Mouse (Mus musculus) midbrain, postnatal 0 days (tissue): ENCODE results near the gene Cntn2. TPM values are rescaled to one million over a fixed set of nuclear protein-coding genes. Genes with fewer than 3 reads are reported as not detected.

Source experiments
- ATAC-seq: fragments of 200-750 bp; cut with Nextera tagmentation; 2 replicates; pipeline ENCODE4 v1.8.0; 2017; ENCODE audit warnings: moderate number of reproducible peaks, mild to moderate bottlenecking, moderate TSS enrichment, moderate library complexity; ENCODE audit not compliant: low FRiP score
- DNase-seq: peaks from one replicate; pipeline ENCODE4 v3.0.0-alpha.2; 2015; ENCODE audit warnings: low spot score
- H3K27ac ChIP-seq: fragments of 300-500 bp; sonication (generic); 2 replicates; pipeline ENCODE4 v1.5.1; 2014; ENCODE audit warnings: low read depth, mild to moderate bottlenecking, low read length, mixed read lengths
- H3K27me3 ChIP-seq: fragments of 300-500 bp; sonication (generic); 2 replicates; pipeline ENCODE4 v1.6.1; 2014; ENCODE audit warnings: low read length, control low read depth, mixed read lengths; ENCODE audit not compliant: insufficient read depth
- H3K36me3 ChIP-seq: fragments of 300-500 bp; sonication (generic); 2 replicates; pipeline ENCODE4 v1.6.1; 2014; ENCODE audit warnings: low read length, control low read depth, mixed read lengths; ENCODE audit not compliant: insufficient read depth
- H3K4me1 ChIP-seq: fragments of 300-500 bp; sonication (generic); 2 replicates; pipeline ENCODE4 v1.6.1; 2014; ENCODE audit warnings: mild to moderate bottlenecking, control low read depth, antibody characterized with exemption, low read length, mixed read lengths; ENCODE audit not compliant: insufficient read depth
- H3K4me2 ChIP-seq: fragments of 300-500 bp; sonication (generic); 2 replicates; pipeline ENCODE4 v1.6.1; 2014; ENCODE audit warnings: low read depth, mild to moderate bottlenecking, low read length, mixed read lengths; ENCODE audit not compliant: poor library complexity, severe bottlenecking
- H3K4me3 ChIP-seq: fragments of 300-500 bp; sonication (generic); 2 replicates; pipeline ENCODE4 v1.5.1; 2014; ENCODE audit warnings: low read depth, mild to moderate bottlenecking, low read length, moderate library complexity
- H3K9ac ChIP-seq: fragments of 300-500 bp; sonication (generic); replicated peaks from 2 replicates; pipeline ENCODE4 v1.6.1; 2014; ENCODE audit warnings: mild to moderate bottlenecking, low read length, moderate library complexity, mixed read lengths; ENCODE audit not compliant: poor library complexity, severe bottlenecking
- H3K9me3 ChIP-seq: fragments of 300-500 bp; sonication (generic); 2 replicates; pipeline ENCODE4 v1.6.1; 2016; ENCODE audit warnings: low read length, control low read depth
- CTCF ChIP-seq: IDR thresholded peaks from 2 replicates; pipeline ENCODE4 v1.5.1; 2016; ENCODE audit warnings: antibody characterized with exemption, mild to moderate bottlenecking
- WGBS: fragments of 180-500 bp; shearing (Covaris S2); extraction: QIAGEN DNeasy Blood & Tissue Kit; methylation state at CpG from one replicate; pipeline ENCODE4 v1.1.7; 2014; 5-methylcytosine and 5-hydroxymethylcytosine counted together
- polyA plus RNA-seq: library from polyadenylated mRNA; unstranded; fragments of >200 nt; fragmentation: Nextera tagmentation; extraction: Ambion mirVana; gene quantifications from 2 replicates; pipeline ENCODE4 v1.2.1, GENCODE M21; 2015
- total RNA-seq: library from RNA; depleted of rRNA; stranded (reverse); fragments of >200 nt; gene quantifications from 2 replicates; pipeline ENCODE4 v1.2.3, GENCODE M21; 2014; rRNA removed

The Cntn2 gene
- total and polyA plus RNA-seq, 2 experiments from 2014 or later = 15.6 to 69.2 TPM

GRCm38 (mm10) chr1:132469519-132469918 is 73.5 kb downstream of the Cntn2 start:
- Histone ChIP-seq H3K9me3 (no peaks in the 10 kb centered on the region), H3K36me3 (peaks cover 4% of the 10 kb centered on the region), H3K4me3 (no peak overlapping the region), H3K27ac (no peak overlapping the region), H3K4me2 (no peak overlapping the region), H3K9ac (no peak overlapping the region), H3K4me1 (no peaks in the 10 kb centered on the region), H3K27me3 (no peaks in the 10 kb centered on the region)
- ATAC-seq = no peak
- 89% methylated on average over 7 of the region's 7 CpGs for WGBS
- no peak for DNase-seq
- TF ChIP-seq CTCF = peak; percentile 22; the same call in 1 of the 2 replicates

DNA sequence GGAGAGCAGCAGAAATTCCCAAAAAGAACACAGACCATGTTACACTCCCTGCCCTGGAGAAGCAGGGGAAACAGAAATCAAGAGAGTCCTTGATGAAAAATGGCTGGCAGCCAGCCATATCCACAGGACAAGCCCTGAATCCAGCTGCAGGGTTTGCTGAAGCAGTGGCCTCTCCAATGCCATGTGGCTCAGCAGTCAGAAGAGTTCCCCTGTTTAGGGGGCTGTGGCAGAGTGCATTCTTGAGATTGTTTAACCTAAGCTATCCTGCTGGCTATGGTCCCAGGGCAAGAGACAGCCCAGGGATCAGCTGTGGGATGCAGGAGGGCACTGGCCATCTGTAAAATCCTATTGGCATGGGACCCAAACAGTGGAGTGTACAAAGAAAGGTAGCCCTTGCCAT is 74.1 kb downstream of the Cntn2 start:
- peaks cover 10% of the 10 kb centered on the region for H3K36me3 ChIP-seq
- H3K9ac ChIP-seq = no peak overlapping the region
- no peak overlapping the region for H3K4me2 ChIP-seq
- no peak overlapping the region for H3K27ac ChIP-seq
- H3K27me3 ChIP-seq = no peaks in the 10 kb centered on the region
- ATAC-seq = no peak
- no peaks in the 10 kb centered on the region for H3K4me1 ChIP-seq
- H3K9me3 ChIP-seq = no peaks in the 10 kb centered on the region
- DNase-seq = no peak
- H3K4me3 ChIP-seq = no peak overlapping the region
- TF ChIP-seq CTCF = no peak

DNA sequence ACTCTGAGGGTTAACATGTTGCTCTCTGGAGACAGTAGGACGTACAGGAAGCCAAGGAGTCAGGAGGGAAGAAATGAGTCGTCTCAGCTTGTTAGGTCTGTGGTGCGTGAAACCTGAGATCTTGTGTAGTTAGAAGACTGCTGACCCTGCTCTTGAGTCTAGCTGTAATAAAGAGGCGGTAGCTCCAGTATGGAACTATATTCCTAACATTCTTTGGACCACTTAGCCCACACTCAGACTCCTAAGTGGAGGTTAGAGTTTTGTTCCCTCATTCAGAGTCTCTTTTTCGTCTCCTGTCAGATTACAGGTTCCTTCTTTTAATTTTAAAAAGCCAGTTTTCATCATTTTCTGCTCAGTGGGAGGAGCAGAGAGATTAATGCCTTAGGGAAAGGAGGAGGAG is 78.4 kb downstream of the Cntn2 start:
- Histone ChIP-seq H3K9ac (no peak overlapping the region), H3K27ac (no peak overlapping the region), H3K27me3 (no peaks in the 10 kb centered on the region), H3K4me3 (no peak overlapping the region), H3K9me3 (no peaks in the 10 kb centered on the region), H3K4me1 (no peaks in the 10 kb centered on the region), H3K4me2 (no peak overlapping the region), H3K36me3 (peaks cover 29% of the 10 kb centered on the region)
- WGBS = 86% methylated on average over 5 of the region's 5 CpGs
- ATAC-seq = no peak
- DNase-seq = no peak
- TF ChIP-seq CTCF = no peak

Other genes starting within 250 kb of the Cntn2 start
- gene Klhdc8a, start 244.6 kb downstream of the Cntn2 start, total RNA-seq = 29.5 and 31.1 TPM in 2 replicates
- gene Klhdc8a, start 244.6 kb downstream of the Cntn2 start, polyA plus RNA-seq = 12.4 and 14.8 TPM in 2 replicates
- gene Nuak2, start 227.1 kb downstream of the Cntn2 start, total RNA-seq = 7.0 and 7.1 TPM in 2 replicates
- gene Nuak2, start 227.1 kb downstream of the Cntn2 start, polyA plus RNA-seq = 9.9 TPM in 2 replicates
- 115 and 152 TPM in 2 replicates for gene Tmcc2, start 152.0 kb downstream of the Cntn2 start, total RNA-seq
- 35.4 and 36.3 TPM in 2 replicates for gene Tmcc2, start 152.0 kb downstream of the Cntn2 start, polyA plus RNA-seq
- 14.6 and 21.2 TPM in 2 replicates for gene Dstyk, start 125.7 kb downstream of the Cntn2 start, total RNA-seq
- gene Dstyk, start 125.7 kb downstream of the Cntn2 start, polyA plus RNA-seq = 5.4 and 5.6 TPM in 2 replicates
- 22.6 and 31.4 TPM in 2 replicates for gene Rbbp5, start 65.9 kb downstream of the Cntn2 start, total RNA-seq
- 25.5 and 25.8 TPM in 2 replicates for gene Rbbp5, start 65.9 kb downstream of the Cntn2 start, polyA plus RNA-seq
- 0.38 and 1.4 TPM in 2 replicates for gene Tmem81, start 37.0 kb downstream of the Cntn2 start, total RNA-seq
- 0.81 and 0.96 TPM in 2 replicates for gene Tmem81, start 37.0 kb downstream of the Cntn2 start, polyA plus RNA-seq
- 59.2 and 66.7 TPM in 2 replicates for gene Nfasc, start 198.5 kb upstream of the Cntn2 start, total RNA-seq
- gene Nfasc, start 198.5 kb upstream of the Cntn2 start, polyA plus RNA-seq = 28.6 and 32.7 TPM in 2 replicates